Mouse (Mus musculus): ENCODE measurements around the gene Olfr718-ps1.
"Not testable (repeated sequence)": the region's sequence is repeated elsewhere in the genome, so short reads cannot be mapped to it uniquely, and the experiment has no call there.

The Olfr718-ps1 gene

DNA sequence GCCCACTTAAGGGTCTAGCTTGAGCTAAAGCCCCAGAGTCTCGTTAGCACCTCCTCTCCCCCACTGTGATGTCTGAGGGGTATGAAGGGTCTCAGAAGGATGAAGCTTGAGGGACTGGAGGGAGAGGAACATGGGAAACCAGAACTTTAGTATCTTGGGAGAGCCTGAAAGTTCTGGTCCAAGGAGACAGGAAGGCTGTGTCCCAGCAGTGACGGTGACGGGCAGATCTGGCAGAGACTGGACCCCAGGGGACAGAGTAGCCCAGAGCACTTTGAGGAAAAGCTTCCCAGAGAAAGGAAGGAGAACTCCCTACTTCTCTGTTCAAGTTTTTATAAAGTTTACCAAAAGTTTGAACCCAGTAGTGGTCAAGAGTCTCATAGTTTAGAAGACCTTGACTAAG lies at the start of gene Olfr718-ps1:
Gene Olfr718-ps1, minus strand, starts transcription at position 101 of the 400 bp plus-strand sequence.
- DNase-seq: no peak

DNA sequence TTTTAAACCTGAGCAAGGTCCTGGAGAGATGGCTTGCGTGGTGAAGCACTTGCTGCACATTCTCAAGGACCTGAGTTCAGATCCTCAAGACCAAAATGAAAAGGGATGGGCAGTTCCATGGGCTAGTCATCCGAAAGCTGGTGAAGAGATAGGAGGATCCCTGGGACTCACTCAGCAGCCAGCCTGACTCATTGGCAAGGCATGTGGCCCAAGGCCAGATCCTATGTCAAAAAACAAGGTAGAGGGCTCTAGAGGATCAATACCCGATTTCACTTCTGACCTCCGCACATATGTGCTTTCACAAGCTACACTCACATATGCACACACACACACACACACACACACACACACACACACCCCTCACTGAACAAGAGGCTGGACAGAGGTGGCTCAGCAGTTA lies 49.1 kb upstream of the Olfr718-ps1 start:
- no peak for DNase-seq

DNA sequence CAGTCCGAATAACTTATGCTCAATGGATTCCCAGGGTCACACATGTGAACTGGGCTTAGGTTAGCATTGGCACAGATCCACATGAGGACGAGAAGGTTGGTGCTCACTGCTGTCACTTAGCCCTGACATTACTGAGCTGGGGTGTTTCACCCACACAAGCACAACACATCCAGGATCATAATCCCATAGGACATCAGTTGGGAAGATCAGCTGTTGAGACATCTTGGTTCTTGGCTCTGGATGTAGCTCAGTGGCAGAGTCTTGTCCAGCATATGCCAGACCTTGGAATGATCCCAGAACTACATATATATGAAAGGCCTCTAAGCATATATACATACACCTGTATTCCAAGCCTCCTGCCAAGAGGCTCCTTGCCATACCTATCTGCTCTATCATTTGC lies 47.8 kb upstream of the Olfr718-ps1 start:
- DNase-seq: no peak

DNA sequence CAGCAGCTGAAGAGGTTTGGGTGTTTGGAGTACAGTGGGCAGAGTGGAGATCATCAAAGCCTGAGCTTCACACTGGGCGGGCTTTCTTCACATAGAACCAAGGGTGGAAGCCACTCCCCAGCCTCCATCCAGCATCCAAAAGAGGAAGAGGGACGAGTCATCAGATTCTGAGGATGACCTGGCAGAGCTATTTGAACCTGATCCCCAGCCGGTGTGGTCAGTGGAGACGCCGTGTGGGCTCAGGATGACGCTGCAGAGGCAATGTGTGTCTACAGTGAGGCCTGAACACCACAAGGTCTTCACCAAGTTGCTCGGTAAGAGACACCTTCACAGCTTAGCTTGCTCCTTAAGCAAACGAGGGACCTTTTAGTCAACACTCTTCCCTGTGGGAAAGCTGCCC lies 47.4 kb upstream of the Olfr718-ps1 start:
- DNase-seq: not testable (repeated sequence)

DNA sequence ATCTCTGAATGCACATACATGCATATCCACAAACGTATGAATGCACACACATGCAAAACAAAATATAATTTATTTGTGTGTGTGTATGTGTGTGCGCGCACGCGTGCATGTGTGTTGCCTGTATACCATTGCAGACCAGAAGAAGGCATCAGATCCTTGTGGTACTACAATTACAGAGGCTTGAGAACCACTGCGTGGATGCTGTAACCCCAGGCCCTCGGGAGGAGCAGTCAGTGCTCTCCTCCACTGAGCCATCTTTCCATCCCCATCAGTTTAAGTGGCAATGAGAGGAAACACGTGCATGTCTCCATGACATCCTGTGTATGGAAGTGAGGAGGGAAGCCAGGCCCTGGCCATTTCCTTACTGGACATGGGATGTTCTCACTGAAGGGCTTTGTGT lies 45.4 kb upstream of the Olfr718-ps1 start:
- no peak for DNase-seq

DNA sequence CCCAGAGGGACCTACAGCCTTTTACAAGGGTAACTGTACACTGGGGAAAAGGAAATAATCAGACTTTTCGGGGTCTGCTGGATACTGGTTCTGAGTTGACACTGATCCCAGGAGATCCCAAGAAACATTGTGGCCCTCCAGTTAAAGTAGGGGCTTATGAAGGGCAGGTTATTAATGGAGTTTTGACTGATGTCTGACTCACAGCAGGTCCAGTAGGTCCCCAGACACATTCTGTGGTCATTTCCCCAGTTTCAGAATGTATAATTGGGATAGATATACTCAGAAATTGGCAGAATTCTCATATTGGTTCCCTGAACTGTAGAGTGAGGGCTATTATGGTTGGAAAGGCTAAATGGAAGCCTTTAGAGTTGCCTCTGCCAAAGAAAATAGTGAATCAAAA lies 40.6 kb upstream of the Olfr718-ps1 start:
- not testable (repeated sequence) for DNase-seq

DNA sequence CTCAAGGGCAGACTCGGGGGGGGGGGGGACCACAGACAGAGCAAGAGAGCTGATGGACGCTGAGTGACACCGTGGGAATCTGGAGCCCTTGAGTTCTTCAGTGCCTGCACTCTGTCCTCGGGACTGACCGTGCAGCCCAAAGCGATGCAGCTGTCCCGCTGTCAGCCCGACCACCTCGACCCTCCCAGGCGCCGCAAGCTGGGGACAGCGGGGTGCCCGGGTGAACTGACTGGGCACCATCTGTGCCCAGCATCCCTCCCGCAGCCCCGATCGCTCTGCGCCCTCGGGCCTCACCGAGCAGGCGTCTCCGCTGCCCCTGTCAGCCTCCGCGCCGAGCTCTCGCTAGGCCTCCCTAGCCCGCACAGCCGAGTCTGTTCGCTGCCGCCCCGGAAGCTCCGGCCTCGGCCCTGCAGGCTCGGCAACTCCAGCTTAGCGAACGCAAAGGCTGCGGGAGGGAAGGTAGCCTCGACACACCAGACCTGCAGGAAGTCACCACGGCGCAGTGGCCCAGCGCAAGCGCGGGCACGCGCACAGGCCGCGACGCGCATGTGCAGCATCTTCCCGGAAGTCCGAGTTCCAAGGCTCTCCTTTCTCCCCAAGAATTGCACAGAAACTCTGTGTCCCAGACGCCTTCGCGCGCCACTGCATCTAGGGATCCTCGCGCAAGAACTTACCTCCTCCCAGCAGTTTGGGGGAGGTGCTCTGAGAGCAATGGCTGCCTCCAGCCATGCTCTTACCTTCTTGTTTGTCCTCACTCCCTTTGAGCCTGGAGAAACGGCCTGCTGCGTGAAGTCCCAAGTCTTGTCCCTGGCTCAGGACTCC lies 33.1 kb upstream of the Olfr718-ps1 start, which contains the start of the genes Rbak and Spdye4b:
Gene Rbak, minus strand, starts transcription at position 521 of the 822 bp plus-strand sequence.
Gene Spdye4b, plus strand, starts transcription at position 763 of the 822 bp plus-strand sequence.
- DNase-seq: peak; percentile 97

DNA sequence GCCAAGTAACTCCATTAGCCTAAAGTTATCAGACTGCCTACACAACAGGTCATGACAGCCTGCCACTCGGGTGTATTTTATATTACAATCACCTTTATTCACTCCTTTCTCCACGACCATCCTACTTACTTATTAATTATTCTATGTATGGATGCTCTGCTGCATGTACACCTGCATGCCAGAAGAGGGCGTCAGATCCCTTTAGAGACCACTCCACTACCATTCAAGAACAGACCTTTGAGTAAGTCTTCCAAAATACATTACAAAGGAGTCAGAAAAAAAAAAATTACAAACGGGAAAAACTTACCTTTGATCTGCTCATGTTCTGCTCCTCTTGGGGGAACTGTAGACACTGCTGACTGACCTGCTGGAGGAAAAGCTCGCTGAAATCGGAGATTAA lies 31.8 kb upstream of the Olfr718-ps1 start:
- no peak for DNase-seq

DNA sequence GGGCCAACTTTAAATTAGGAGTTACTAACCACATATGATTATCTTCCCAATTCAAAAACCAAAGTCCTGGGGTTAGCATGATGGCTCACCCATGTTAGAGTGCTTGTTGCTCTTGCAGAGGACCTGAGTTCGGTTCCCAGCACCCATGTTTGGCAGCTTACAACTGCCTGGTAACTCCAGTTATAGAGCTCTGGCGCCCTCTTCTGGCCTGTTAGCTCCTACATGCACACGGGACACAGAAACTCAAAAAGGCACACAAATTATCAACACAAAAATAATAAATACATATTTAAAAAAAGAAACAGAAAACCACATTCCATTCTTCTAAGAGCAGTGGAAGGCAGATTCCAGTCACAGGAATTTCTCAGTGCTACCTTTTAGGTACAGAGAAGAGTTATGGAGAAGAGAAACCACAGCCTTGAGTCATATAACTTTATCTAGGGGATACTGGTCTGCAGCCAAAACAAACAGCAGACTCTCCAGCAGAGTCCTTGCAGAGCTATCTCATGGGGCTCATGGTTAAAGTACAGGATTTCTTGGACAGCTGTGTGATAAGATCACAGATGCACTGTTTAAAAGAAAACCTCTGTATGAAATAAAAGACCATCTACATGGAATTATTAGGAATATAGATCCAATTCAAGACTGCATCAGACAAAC lies 30.3 kb upstream of the Olfr718-ps1 start:
- DNase-seq: no peak

DNA sequence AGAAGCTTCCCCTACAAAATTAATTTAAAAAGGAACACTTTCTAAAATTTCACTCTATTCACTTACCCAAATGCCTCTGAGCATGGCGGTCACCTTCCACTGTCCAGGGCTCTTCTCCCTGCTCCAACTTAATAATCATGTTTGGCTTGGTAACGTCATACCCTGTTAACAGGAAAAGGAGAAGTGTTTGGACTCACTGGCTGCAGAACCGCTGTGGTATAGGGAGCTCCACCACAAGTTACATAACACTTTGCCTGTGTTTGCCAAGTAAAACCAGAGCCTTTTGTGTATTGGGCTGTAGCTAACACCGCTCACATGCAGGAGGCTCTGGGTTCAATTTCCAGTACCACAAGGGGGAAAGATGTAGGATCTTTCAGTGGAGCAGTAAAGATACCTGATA lies 28.6 kb upstream of the Olfr718-ps1 start:
- no peak for DNase-seq

DNA sequence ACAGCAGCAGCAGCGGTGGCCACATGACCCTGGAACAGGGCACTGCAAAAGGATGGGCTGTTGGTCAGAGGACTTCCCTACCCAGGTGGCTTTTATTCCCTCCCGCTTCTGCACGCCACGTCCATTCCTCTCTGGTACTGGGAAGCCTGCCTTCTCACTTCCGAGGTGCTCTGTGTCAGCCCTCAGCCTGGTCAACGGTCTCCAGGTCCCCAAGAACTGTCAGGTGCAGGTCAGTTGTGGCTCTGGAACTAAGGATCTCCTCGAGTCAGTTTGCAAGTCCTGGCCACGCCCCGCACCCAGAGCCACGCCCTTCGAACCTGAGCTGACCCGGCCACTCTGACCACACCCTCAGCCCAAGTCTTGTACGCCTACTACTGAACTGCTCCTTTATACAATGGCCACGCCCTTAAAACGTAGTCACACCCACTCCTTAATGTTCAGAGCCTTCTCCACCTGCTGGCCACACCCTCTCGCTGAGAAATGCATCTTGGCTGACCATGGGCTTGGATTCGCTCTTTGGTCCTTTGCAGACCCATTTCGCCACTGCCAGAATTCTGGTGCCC lies 18.2 kb upstream of the Olfr718-ps1 start:
- no peak for DNase-seq

DNA sequence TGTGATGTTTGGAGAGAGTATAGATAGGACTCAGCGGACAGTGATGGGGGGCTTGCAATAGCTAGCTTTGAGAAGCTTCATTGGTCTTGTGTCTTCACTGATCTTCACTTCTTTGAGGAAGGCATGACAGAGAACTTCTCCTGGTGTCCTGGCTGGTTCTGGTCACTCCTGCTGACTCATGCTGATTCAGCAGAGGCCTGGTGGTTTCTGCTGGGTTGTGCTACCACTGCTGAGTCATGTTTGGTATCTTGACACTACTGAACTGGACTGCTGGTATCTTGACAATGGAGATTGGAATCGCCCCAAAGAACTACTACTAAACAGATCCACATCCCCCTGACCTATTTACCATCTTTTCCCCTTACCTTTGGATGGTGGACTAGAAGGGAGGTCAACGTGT lies 8.2 kb upstream of the Olfr718-ps1 start:
- no peak for DNase-seq

DNA sequence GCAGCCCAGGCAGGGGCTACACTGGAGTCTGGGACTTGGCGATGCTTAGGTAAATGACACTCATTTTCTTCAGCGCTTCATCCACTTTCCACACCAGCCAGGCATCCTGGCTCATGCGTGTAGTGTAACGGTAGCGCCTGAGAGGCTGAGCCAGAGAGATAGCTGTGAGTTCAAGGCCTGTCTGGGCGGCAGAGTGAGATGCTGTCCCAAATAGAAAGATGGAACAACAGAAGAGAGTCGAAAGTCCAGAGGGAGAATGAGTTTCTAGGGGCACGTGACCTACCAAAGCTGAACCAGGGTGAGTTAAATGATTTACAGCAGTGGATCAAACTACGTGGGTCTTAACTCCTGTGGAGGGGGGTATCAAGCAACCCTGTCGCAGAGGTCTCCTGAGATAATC lies 6.4 kb upstream of the Olfr718-ps1 start:
- DNase-seq: no peak

DNA sequence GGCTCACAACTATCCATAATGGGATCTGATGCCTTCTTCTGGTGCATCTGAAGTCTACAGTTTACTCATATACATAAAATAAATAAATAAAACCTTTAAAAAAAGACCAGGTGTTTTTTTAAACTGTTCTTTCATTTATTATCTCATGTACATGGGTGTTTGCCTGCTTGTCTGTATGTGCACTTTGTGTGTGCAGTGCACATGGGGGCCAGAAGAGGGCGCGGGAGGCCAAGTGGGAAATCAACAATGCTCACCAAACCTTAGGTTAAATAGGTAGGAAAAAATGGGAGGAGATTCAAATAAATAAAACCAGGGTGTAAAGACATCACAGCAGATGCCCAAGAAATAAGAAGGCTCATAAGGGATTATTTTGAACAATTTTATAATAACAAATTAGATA lies 2.7 kb upstream of the Olfr718-ps1 start:
- no peak for DNase-seq

DNA sequence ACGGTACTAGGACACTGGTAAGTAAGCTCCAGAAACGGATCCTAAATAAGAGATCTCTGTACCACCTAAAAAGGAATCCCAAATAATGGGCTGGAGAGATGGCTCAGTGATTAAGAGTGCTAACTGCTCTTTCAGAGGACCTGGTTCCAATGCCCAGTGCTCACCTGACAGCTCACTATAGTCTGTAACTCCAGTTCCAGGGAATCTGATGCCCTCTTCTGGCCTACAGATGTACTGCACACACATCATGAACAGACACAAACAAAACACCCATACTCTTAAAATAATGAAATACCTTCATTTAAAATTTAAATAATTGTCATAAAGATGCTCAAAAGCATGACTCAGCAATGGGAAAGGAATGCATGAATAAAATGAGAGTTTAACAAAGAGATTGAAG lies 2.2 kb upstream of the Olfr718-ps1 start:
- DNase-seq: no peak

DNA sequence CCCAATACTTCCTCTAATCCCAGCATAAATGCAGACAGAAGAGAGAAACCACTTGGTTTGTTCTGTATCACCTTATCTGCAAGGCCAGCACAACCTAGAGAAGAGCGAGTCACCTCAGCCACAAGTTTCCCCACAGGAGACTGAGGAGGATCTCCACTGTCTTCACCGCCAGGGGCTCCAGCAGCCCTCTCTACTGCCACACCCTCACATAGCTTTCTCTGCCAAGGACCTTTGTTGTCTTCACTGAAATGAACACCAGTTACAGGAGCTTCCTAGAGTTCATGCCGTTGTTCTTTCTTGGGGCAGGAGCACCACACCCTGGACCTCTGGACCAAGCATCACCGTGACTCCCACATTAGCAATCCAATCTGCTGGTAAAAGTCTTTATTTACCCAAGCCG lies 1.3 kb upstream of the Olfr718-ps1 start:
- no peak for DNase-seq

DNA sequence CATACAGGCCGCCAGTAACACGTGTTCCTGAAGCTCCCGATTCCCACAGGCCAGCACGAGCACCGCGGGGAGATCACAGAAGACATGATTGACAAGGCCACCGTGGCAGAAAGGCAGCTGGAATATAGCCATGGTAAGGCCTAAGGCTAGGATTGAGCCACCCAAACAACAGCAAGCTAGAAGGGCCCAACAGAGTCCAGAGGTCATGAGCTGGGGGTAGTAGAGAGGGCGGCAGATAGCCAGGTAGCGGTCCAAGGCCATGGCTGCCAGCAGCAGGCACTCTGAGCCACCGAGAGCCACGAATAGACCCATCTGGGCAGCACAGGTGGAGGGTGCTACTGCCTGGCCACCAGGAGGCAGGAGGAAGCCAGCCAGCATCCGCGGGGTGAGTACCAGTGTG lies 9.8 kb downstream of the Olfr718-ps1 start:
- no peak for DNase-seq

DNA sequence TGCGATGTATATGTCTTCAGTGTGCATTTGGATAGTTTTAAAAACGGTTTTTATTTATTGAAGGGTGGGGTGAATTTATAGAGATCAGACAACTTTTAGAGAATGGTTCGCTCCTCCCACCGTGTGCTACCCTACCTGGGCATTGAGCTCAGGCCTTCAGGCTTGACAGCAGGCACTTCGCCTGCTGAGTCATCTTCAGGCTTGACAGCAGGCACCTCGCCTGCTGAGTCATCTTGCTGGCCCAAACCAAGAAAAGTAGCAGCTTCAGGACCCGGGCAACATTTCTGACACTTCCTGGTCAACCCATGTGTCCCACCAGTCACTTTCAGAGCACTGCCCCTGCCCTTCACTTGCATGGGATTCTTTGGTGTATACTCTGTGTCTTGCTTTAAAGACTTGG lies 12.3 kb downstream of the Olfr718-ps1 start:
- no peak for DNase-seq

DNA sequence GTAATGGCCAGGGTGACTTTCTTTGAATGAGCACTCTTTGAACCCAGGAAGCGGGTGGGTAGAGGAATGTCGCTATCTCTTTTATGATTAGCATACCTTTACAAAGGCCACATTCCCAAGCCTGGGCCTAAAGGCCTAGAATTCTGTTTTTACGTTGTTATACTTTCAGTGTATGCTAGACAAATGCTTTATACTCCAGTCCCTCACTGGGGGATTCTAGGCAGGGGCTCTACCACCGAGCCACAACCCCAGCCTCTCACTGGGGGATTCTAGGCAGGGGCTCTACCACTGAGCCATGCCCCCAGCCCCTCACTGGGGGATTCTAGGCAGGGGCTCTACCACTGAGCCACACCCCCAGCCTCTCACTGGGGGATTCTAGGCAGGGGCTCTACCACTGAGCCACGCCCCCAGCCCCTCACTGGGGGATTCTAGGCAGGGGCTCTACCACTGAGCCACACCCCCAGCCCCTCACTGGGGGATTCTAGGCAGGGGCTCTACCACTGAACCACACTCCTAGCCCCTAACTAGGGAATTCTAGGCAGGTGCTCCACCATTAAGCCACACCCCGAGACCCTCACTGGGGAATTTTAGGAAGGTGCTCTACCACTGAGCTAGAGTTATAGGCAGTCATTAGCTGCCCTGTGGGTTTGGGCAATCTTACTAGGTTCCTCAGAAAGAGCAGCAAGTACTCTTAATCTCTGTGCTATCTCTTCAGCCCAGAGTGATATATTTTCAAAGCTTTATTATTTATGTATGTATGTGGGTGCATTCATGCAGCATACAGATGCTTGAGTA lies 13.0 kb downstream of the Olfr718-ps1 start:
- DNase-seq: not testable (repeated sequence)

DNA sequence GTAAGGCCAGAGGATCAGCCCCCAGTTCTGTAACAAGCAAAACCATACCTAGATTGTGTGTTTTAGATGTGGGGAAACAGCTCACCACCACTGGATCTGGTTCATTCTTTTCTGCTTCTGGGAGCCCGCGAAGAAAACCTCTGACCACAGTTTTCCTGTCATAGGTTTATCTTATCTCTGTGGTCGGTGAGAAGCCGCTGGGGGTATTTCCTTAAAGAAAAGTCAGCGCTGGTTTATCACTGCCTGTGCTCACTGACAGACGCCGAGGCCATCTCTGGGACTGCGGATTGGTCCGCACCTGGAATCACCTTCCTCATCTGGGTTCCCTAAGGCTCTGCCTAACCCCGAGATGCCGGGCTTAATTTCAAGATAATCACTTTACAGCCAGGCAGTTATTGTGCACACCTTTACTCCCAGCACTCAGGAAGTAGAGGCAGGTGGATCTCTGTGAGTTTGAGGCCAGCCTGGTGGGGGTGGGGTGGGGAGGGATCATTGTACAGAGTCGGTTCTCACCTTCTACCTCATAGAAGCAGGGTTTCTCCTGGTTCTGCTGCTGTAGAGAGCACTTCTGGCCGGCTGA lies 14.4 kb downstream of the Olfr718-ps1 start:
- DNase-seq: no peak

DNA sequence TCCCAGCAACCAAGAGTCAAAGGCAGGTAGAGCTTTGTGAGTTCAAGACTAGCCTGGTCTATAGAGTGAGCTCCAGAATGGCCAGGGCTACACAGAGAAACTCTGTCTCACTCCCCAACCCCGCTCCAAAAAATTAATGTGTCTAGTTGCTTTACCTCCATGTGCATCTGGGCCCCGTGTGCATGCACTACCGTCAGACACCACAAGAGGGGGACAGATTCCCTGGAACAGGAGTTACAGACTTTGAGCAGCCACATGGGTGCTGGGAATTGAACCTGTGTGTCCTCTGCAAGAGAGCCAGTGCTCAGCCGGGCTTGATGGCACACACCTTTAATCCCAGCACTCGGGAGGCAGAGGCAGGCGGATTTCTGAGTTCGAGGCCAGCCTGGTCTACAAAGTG lies 17.0 kb downstream of the Olfr718-ps1 start:
- no peak for DNase-seq

DNA sequence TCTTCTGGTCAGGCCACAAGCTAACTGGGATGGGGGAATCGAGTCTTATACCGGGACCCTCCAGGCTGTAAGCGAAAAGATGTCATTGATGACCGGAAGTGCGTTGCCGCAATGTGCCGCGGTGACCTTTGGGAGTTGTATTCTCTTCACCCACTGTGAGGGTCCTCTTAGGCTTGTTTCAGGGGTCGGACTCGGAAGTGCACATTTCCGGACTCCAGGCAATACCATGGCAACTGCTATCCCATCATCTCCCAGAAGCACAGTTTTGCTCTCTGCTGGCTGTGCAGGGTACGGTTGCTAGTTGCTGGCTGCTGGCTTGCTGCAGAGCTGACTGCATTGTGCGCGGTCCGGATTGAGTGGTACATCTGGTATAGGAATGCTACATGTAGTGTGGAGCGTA lies 18.3 kb downstream of the Olfr718-ps1 start:
- no peak for DNase-seq

DNA sequence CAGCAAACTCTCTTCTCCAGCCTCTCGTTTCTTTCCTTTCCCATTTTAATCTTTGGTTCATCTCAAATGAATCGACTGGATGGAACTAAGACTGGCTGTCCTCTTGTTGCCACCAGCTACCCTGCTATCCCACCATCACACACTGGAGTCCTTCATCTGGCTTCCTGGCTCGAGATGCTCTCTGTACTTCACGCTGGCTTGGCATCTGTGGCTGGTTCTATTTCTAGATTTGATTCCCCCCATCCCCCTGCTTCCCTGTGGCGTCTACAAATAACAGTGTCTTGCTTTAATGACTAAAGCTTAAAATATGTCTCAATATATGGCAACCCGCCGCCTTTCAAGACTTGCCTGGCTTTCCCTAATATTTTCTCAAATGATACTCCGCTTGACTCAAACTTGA lies 19.5 kb downstream of the Olfr718-ps1 start:
- no peak for DNase-seq

All from right cerebral cortex, adult 18-20 months (tissue).